Mouse (Mus musculus): ENCODE measurements around the gene Cklf. TPM values are rescaled to one million over a fixed set of nuclear protein-coding genes. Genes with fewer than 3 reads are reported as not detected.

Gene Cklf
- polyA plus RNA-seq, 1 experiment from 2014 or later = 44.3 TPM

Other genes starting within 250 kb of the Cklf start
- 13.2 and 15.9 TPM in 2 replicates for gene Cdh5, start 149.2 kb upstream of the Cklf start, polyA plus RNA-seq (2014; fragmentation: Nextera tagmentation; extraction: Ambion mirVana)
- 0.16 and 0.19 TPM in 2 replicates for gene Bean1, start 80.4 kb upstream of the Cklf start, polyA plus RNA-seq (2014; fragmentation: Nextera tagmentation; extraction: Ambion mirVana)
- 30.1 and 32.2 TPM in 2 replicates for gene Tk2, start 2.3 kb upstream of the Cklf start, polyA plus RNA-seq (2014; fragmentation: Nextera tagmentation; extraction: Ambion mirVana)
- gene Cmtm2a, start 42.3 kb downstream of the Cklf start, polyA plus RNA-seq (2014; fragmentation: Nextera tagmentation; extraction: Ambion mirVana) = not detected in 2 replicates
- not detected in 2 replicates for gene Gm45711, start 59.2 kb downstream of the Cklf start, polyA plus RNA-seq (2014; fragmentation: Nextera tagmentation; extraction: Ambion mirVana)
- gene Cmtm1, start 59.3 kb downstream of the Cklf start, polyA plus RNA-seq (2014; fragmentation: Nextera tagmentation; extraction: Ambion mirVana) = not detected in 2 replicates
- not detected in 2 replicates for gene Gm11020, start 70.7 kb downstream of the Cklf start, polyA plus RNA-seq (2014; fragmentation: Nextera tagmentation; extraction: Ambion mirVana)
- not detected in 2 replicates for gene Cmtm2b, start 71.4 kb downstream of the Cklf start, polyA plus RNA-seq (2014; fragmentation: Nextera tagmentation; extraction: Ambion mirVana)
- gene Cmtm3, start 88.5 kb downstream of the Cklf start, polyA plus RNA-seq (2014; fragmentation: Nextera tagmentation; extraction: Ambion mirVana) = 66.8 and 70.9 TPM in 2 replicates
- gene Cmtm4, start 144.9 kb downstream of the Cklf start, polyA plus RNA-seq (2014; fragmentation: Nextera tagmentation; extraction: Ambion mirVana) = 3.3 and 3.6 TPM in 2 replicates
- gene Dync1li2, start 192.2 kb downstream of the Cklf start, polyA plus RNA-seq (2014; fragmentation: Nextera tagmentation; extraction: Ambion mirVana) = 101 and 105 TPM in 2 replicates